Mouse (Mus musculus) inflammation-experienced regulatory T-cells, adult 16 weeks (primary cell): ENCODE measurements around the gene Shc3. TPM values are rescaled to one million over a fixed set of nuclear protein-coding genes. Genes with fewer than 3 reads are reported as not detected.

Experiments
- polyA plus RNA-seq: library from polyadenylated mRNA; unstranded; fragments of 100-300 nt; shearing (Covaris generic); gene quantifications from one replicate; pipeline ENCODE4 v1.2.1, GENCODE M21; 2017

The Shc3 gene
- polyA plus RNA-seq: not detected

GRCm38 (mm10) chr13:51568911-51569684 lies at the start of gene Shc3:
Gene Shc3, minus strand, starts transcription at chr13:51569419.

GRCm38 (mm10) chr13:51408519-51409001 lies 160.7 kb downstream of the Shc3 start, which contains the start of gene S1pr3:
Gene S1pr3, plus strand, starts transcription at chr13:51408639.

Other genes with a start within 250 kb of the Shc3 start
- gene S1pr3, start 160.8 kb downstream of the Shc3 start, polyA plus RNA-seq: 0.38 TPM
- gene Cks2, start 75.8 kb upstream of the Shc3 start, polyA plus RNA-seq: 36.5 TPM
- 50.5 TPM for gene Secisbp2, start 82.3 kb upstream of the Shc3 start, polyA plus RNA-seq
- 172 TPM for gene Sema4d, start 224.3 kb upstream of the Shc3 start, polyA plus RNA-seq